Mouse (Mus musculus) forebrain, embryonic 13.5 days (tissue): ENCODE data around the gene Atp8b4. TPM values are rescaled to one million over a fixed set of nuclear protein-coding genes. Genes with fewer than 3 reads are reported as not detected.
A peak's percentile ranks its signal among the peaks of the same experiment; 100 is the strongest.
"Not testable (repeated sequence)": the region's sequence is repeated elsewhere in the genome, so short reads cannot be mapped to it uniquely, and the experiment has no call there.

Source experiments
- ATAC-seq: fragments of 200-750 bp; cut with Nextera tagmentation; 2 replicates; pipeline ENCODE4 v1.8.0; 2017
- H3K27ac ChIP-seq: fragments of 300-500 bp; sonication (generic); 2 replicates; pipeline ENCODE4 v1.5.1; 2015; ENCODE audit warnings: inconsistent platforms, mild to moderate bottlenecking, moderate library complexity
- H3K27me3 ChIP-seq: fragments of 300-500 bp; sonication (generic); 2 replicates; pipeline ENCODE4 v1.6.1; 2015; ENCODE audit warnings: mild to moderate bottlenecking, inconsistent platforms
- H3K36me3 ChIP-seq: fragments of 300-500 bp; sonication (generic); 2 replicates; pipeline ENCODE4 v1.6.1; 2015; ENCODE audit warnings: mild to moderate bottlenecking, inconsistent platforms; ENCODE audit not compliant: poor library complexity, severe bottlenecking
- H3K4me1 ChIP-seq: fragments of 300-500 bp; sonication (generic); 2 replicates; pipeline ENCODE4 v1.6.1; 2015; ENCODE audit warnings: inconsistent platforms
- H3K4me2 ChIP-seq: fragments of 300-500 bp; sonication (generic); 2 replicates; pipeline ENCODE4 v1.6.1; 2015; ENCODE audit warnings: inconsistent platforms, mild to moderate bottlenecking, moderate library complexity
- H3K4me3 ChIP-seq: fragments of 300-500 bp; sonication (generic); 2 replicates; pipeline ENCODE4 v1.5.1; 2015; ENCODE audit warnings: mild to moderate bottlenecking, inconsistent platforms
- H3K9ac ChIP-seq: fragments of 300-500 bp; sonication (generic); 2 replicates; pipeline ENCODE4 v1.6.1; 2015; ENCODE audit warnings: mild to moderate bottlenecking, inconsistent platforms
- H3K9me3 ChIP-seq: fragments of 300-500 bp; sonication (generic); replicated peaks from 2 replicates; pipeline ENCODE4 v1.6.1; 2016; ENCODE audit warnings: inconsistent platforms
- WGBS: fragments of 180-500 bp; shearing (Covaris S2); methylation state at CpG from one replicate; pipeline ENCODE4 v1.1.7; 2015; 5-methylcytosine and 5-hydroxymethylcytosine counted together
- polyA plus RNA-seq: library from polyadenylated mRNA; unstranded; fragments of >200 nt; fragmentation: Nextera tagmentation; extraction: Ambion mirVana; gene quantifications from 2 replicates; pipeline ENCODE4 v1.2.1, GENCODE M21; 2015

Gene Atp8b4
- polyA plus RNA-seq, 1 experiment from 2014 or later = not detected

DNA sequence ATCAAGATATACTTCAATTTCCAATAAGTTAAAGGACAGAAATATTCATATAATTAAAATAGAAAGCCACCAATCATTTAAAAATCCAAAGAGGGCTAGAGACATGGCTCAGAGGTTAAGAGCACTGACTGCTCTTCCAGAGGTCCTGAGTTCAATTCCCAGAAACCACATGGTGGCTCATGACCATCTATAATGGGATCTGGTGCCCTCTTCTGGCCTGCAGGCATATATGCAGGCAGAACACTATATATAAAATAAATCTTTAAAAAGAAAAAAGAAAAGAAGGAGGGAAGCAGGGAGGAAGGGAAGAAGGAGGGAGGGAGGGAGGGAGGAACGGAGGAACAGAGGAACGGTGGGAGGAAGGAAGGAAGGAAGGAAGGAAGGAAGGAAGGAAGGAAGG, 42.7 kb downstream of the Atp8b4 start:
- not testable (repeated sequence) for ATAC-seq, H3K4me3 ChIP-seq, H3K36me3 ChIP-seq, H3K27me3 ChIP-seq, H3K9ac ChIP-seq, H3K4me1 ChIP-seq, H3K27ac ChIP-seq, H3K9me3 ChIP-seq, H3K4me2 ChIP-seq
- WGBS = 53% methylated on average over 2 of the region's 2 CpGs

DNA sequence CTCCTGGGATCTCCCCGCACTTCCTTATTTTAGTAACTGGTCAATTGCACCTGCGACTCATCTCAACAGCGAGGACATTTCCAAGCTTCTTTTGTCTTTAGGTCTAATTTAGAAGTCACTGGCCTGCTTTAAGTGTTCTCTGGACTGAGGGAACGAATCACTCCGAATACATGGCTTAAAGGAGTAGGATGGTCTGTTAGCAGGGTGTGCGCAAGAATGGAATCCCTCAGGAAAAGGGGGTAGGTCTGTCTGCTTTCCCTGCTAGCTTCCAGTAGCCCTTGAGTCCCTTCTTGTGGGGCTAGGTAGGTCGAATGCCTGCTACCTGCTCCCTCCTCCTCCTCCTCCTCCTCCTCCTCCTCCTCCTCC, 49.6 kb downstream of the Atp8b4 start:
- peak; percentile 33; the same call in 1 of the 2 replicates for ATAC-seq
- Histone ChIP-seq H3K4me2 (no peak overlapping the region), H3K4me3 (no peak overlapping the region), H3K36me3 (no peaks in the 10 kb centered on the region), H3K4me1 (0 out of 2 replicates have a peak, but pooled peaks cover 8% of the 10 kb centered on the region), H3K27me3 (no peaks in the 10 kb centered on the region), H3K9ac (no peak overlapping the region), H3K27ac (no peak overlapping the region), H3K9me3 (no peaks in the 10 kb centered on the region)
- 74% methylated on average over 7 of the region's 7 CpGs for WGBS

DNA sequence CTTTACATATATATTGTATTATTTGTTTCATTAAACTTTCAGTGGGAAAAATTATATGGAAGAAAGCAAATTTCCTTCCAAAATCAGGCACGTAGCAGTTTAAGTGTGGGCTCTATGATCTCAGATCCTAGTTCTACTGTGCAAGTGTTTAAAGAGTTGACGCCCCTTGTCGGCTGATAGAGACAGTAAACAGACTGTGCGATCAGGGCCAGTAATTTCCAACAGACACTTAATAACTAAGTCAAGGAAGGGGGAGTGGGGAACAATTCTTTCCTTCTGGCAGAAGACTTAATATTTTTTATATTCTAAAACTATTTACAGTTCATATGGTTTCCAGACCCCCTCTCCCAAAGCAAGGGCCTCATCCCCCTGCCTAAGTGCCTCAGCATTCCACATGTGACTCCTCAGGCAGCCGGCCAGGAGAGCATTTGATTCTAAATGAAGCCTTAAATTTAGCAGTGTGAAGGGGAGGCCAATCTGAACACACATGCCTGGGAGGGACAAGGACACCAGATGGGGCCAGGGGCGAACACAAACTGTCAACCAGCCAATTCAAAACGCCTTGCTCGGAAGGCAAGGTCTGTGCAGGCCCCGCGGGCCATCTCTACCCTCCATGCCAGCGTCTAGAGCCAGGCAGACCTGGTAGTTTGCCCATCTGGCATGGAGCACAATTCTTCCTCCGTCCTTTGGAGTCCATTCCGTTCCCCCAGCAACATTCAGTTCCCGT, 50.1 kb downstream of the Atp8b4 start:
- peak; percentile 94 for ATAC-seq
- Histone ChIP-seq H3K27me3 (no peaks in the 10 kb centered on the region), H3K36me3 (no peaks in the 10 kb centered on the region), H3K4me3 (no peak overlapping the region), H3K9me3 (no peaks in the 10 kb centered on the region), H3K4me1 (0 out of 2 replicates have a peak, but pooled peaks cover 8% of the 10 kb centered on the region), H3K27ac (peak overlapping the region; percentile 27), H3K9ac (no peak overlapping the region), H3K4me2 (no peak overlapping the region)
- 69% methylated on average over 14 of the region's 14 CpGs for WGBS

DNA sequence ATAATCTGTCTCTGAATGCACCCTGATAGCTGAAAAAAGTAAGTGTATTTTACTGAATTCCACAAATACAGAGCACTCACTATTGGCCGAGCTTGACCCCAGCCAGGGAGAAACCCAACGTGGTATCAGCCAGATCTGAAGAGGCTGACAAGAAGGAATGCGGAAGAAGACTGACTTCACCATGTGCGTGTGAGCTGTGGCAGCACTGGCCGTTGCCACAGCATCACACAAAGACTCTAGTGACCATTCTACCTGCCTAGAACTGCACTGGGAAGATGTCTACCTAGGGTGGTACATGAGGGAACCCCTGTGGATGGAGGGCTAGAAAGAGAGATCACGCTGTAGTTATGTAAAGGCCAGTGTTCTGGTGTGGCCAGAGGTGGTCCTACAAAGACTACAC, 55.4 kb downstream of the Atp8b4 start:
- H3K4me1 ChIP-seq = 0 out of 2 replicates have a peak, but pooled peaks cover 3% of the 10 kb centered on the region
- no peak overlapping the region for H3K4me3 ChIP-seq
- H3K4me2 ChIP-seq = no peak overlapping the region
- no peaks in the 10 kb centered on the region for H3K9me3 ChIP-seq
- H3K9ac ChIP-seq = no peak overlapping the region
- 85% methylated on average over 6 of the region's 6 CpGs for WGBS
- ATAC-seq = no peak
- H3K27ac ChIP-seq = no peak overlapping the region
- no peaks in the 10 kb centered on the region for H3K27me3 ChIP-seq
- no peaks in the 10 kb centered on the region for H3K36me3 ChIP-seq

DNA sequence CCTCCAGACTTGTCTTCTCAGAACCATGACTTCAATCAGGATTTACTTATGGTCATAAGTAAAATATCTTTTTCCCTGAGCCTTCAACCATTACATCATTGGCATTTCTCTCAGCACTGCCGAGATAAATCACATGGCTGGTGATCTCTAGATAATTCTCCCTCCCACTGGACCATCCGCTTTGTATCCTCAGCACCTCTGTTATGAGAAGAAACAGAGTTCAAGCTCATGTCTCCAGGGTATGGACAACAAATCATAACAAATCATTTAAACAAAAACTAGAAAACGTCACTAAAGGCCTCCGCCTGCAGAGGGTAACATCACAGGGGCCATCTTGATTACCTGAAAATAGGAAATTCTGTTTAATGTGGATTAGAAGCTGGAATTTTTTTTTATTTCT, 58.9 kb downstream of the Atp8b4 start:
- Histone ChIP-seq H3K4me2 (no peak overlapping the region), H3K4me1 (no peaks in the 10 kb centered on the region), H3K36me3 (no peaks in the 10 kb centered on the region), H3K27me3 (no peaks in the 10 kb centered on the region), H3K27ac (no peak overlapping the region), H3K9ac (no peak overlapping the region), H3K4me3 (no peak overlapping the region), H3K9me3 (no peaks in the 10 kb centered on the region)
- no peak for ATAC-seq
- 82% methylated on average over 4 of the region's 4 CpGs for WGBS

DNA sequence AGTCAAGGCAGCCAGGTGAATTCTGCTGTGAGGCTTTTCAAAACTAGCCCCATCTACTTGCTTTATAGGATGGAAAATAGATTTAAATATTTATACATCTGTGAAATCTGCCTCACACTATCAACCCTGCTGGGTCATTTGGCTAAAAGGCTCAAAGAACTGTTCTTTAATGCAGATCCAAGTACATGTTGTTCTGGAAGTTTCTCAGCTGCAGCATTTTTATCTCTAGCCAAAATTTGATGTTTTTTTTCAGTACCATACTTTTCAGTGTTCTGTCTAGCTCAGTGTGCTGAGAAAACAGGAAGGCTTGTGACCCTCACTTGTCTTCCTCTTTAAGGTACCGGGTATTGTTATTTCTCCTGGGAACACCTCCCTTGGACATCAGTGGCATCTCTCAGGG, 65.8 kb downstream of the Atp8b4 start:
- H3K27ac ChIP-seq = no peak overlapping the region
- no peak overlapping the region for H3K4me2 ChIP-seq
- no peaks in the 10 kb centered on the region for H3K27me3 ChIP-seq
- ATAC-seq = no peak
- WGBS = 86% methylated on average over 1 of the region's 1 CpGs
- no peaks in the 10 kb centered on the region for H3K9me3 ChIP-seq
- no peaks in the 10 kb centered on the region for H3K36me3 ChIP-seq
- H3K9ac ChIP-seq = no peak overlapping the region
- no peak overlapping the region for H3K4me3 ChIP-seq
- H3K4me1 ChIP-seq = no peaks in the 10 kb centered on the region

DNA sequence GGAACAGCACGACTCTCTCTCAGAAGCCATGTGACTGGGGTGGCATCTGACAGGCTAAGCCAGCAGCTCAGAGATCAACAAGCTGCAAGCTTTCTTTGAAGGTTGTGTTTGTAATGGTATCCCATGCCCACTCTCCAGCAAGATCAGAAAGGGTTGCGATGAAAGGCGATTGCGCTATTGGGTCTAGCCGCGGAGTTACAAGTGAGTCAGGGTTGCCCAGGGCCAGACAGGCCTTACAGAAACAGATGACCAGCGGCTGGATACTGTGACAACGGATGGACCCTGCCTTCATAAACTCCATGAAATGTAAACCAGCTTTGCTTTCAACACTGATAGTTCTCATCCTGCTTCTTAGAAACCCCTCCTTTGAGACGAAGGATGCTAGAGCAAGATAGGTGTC, 66.2 kb downstream of the Atp8b4 start:
- Histone ChIP-seq H3K4me2 (no peak overlapping the region), H3K9ac (no peak overlapping the region), H3K36me3 (no peaks in the 10 kb centered on the region), H3K4me3 (no peak overlapping the region), H3K27me3 (no peaks in the 10 kb centered on the region), H3K27ac (no peak overlapping the region), H3K9me3 (no peaks in the 10 kb centered on the region), H3K4me1 (no peaks in the 10 kb centered on the region)
- 93% methylated on average over 9 of the region's 9 CpGs for WGBS
- ATAC-seq = no peak

DNA sequence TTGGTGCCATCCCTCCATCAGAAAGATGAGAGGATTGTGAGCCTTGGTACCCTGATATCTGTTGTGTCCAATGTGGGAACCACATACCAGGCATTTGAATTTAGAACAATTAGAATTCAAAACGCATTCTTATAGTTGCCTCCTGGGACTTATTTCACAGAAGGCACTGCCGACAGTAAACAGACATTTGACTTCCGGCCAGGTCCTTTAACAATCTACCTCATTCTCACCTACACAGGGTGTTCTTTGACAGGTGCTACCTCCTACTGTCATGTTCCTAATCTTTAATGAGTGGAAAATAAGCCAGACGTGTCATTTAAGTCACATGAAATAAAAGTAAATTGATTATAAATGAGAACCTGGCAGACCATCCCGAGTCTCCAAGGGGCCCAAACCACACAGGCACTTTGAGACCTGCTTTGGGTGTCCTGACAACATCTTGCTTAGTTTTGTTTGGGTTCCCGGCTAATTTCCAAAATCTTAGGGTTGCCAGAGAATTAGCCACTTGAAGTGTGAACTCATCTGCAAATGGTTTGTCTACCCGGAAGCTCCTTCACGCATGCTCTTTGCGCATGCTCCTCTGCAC, 67.9 kb downstream of the Atp8b4 start:
- peak; percentile 27; the same call in 1 of the 2 replicates for ATAC-seq
- 72% methylated on average over 9 of the region's 9 CpGs for WGBS
- Histone ChIP-seq H3K27ac (no peak overlapping the region), H3K36me3 (no peaks in the 10 kb centered on the region), H3K4me3 (no peak overlapping the region), H3K27me3 (no peaks in the 10 kb centered on the region), H3K9ac (no peak overlapping the region), H3K4me1 (no peaks in the 10 kb centered on the region), H3K4me2 (no peak overlapping the region), H3K9me3 (no peaks in the 10 kb centered on the region)

DNA sequence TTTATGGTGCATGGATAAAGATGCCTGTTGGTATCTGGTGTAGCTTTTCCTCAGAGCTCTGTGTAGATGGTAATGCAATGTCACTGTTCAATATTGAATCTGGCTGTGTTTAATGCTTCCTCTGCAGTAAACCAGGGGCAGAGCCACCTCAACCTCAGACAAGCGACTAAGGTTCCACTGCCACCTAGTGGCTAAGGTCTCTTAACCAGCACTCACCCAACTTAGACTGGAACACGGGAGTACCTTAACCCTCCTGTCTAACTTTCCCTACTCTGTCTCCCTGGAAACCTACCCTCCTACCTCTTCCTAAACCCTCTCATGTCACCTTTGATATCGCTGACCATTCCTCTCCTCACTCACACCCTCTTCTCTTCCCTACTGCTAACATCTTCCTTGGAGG, 71.2 kb downstream of the Atp8b4 start:
- no peaks in the 10 kb centered on the region for H3K27me3 ChIP-seq
- H3K9ac ChIP-seq = no peak overlapping the region
- no peak overlapping the region for H3K4me2 ChIP-seq
- no peak overlapping the region for H3K27ac ChIP-seq
- H3K36me3 ChIP-seq = no peaks in the 10 kb centered on the region
- WGBS = 20% methylated on average over 3 of the region's 3 CpGs
- peaks cover 7% of the 10 kb centered on the region; the same call in 1 of the 2 replicates for H3K4me1 ChIP-seq
- H3K9me3 ChIP-seq = no peaks in the 10 kb centered on the region
- peak; percentile 68; the same call in 1 of the 2 replicates for ATAC-seq
- no peak overlapping the region for H3K4me3 ChIP-seq

DNA sequence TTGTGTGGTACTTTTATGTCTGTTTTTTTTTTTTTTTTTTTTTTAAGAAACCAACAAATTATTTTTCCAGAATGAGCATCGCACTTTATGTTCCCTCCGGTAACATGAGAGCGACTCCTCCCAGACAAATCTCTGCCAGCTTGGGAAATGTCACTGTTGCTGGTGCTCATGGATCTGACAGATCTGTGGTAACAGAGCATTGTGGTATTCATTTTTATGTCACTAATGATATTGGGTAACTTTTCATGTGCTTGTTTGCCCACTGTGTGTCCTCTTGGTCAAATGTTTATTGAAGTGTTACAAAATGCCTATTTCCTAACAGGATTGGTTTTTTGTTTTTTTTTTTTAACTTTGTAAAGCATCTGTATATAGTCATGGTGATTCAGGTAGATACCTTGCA, 75.3 kb downstream of the Atp8b4 start:
- Histone ChIP-seq H3K27ac (no peak overlapping the region), H3K4me1 (peaks cover 9% of the 10 kb centered on the region; the same call in 1 of the 2 replicates), H3K36me3 (no peaks in the 10 kb centered on the region), H3K9me3 (no peaks in the 10 kb centered on the region), H3K4me3 (no peak overlapping the region), H3K9ac (no peak overlapping the region), H3K27me3 (no peaks in the 10 kb centered on the region), H3K4me2 (no peak overlapping the region)
- 56% methylated on average over 3 of the region's 3 CpGs for WGBS
- ATAC-seq = no peak

DNA sequence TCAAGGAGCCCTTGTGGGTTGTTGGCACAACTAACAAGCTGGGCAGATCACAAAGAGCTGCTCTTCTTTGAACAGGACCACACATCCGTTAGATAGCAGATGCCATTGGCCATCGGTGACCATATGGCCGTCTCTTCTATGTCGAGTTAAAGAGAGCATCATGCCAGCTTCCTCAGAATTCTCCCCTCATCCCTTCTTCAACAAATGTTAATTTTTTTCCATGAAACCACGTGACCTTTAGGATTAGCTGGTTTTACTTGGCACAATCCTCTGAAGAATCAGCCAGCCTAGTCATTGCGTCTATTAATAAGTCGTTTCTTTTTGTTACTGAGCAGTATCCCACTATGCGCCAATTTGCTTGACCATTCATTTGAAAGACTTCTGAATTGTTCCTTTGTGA, 75.8 kb downstream of the Atp8b4 start:
- no peak overlapping the region for H3K9ac ChIP-seq
- peaks cover 9% of the 10 kb centered on the region; the same call in 1 of the 2 replicates for H3K4me1 ChIP-seq
- H3K9me3 ChIP-seq = no peaks in the 10 kb centered on the region
- peak; percentile 72 for ATAC-seq
- no peaks in the 10 kb centered on the region for H3K27me3 ChIP-seq
- H3K27ac ChIP-seq = no peak overlapping the region
- no peak overlapping the region for H3K4me2 ChIP-seq
- 46% methylated on average over 8 of the region's 8 CpGs for WGBS
- H3K4me3 ChIP-seq = no peak overlapping the region
- H3K36me3 ChIP-seq = no peaks in the 10 kb centered on the region

DNA sequence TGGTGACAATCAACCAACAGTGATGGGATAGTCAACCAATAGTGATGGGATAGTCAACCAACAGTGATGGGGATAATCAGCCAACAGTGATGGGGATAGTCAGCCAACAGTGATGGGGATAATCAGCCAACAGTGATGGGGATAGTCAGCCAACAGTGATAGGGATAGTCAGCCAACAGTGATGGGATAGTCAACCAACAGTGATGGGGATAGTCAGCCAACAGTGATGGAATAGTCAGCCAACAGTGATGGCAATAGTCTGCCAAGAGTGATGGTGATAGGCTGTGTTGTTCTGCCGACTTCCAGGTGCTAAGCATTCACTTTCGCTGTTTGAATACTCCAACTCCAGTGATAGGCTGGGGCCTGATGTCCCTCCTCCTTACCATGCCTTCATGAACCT, 79.6 kb downstream of the Atp8b4 start:
- no peaks in the 10 kb centered on the region for H3K36me3 ChIP-seq
- ATAC-seq = no peak
- no peak overlapping the region for H3K4me3 ChIP-seq
- no peaks in the 10 kb centered on the region for H3K9me3 ChIP-seq
- H3K27ac ChIP-seq = no peak overlapping the region
- no peak overlapping the region for H3K9ac ChIP-seq
- H3K4me1 ChIP-seq = peaks cover 9% of the 10 kb centered on the region; the same call in 1 of the 2 replicates
- no peaks in the 10 kb centered on the region for H3K27me3 ChIP-seq
- WGBS = 80% methylated on average over 2 of the region's 2 CpGs
- no peak overlapping the region for H3K4me2 ChIP-seq

DNA sequence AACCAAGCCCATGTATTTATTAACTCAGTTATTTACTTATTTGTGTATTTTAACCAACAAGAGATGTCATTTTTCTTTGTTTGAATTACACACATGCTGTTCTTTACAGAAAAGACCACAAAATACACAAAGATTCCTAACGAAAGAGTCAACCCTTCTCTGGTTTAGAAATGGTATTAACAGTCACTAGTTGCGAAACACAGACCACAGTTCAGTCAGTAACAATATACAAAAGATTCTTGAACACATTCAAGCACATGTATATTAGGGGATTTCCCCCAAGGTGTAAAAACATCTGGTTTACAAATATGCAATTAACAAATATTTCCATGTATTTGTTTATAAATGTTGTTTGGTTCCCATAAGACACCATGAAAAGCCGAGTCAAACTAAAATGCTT, 81.6 kb downstream of the Atp8b4 start:
- Histone ChIP-seq H3K36me3 (no peaks in the 10 kb centered on the region), H3K27ac (no peak overlapping the region), H3K4me1 (no peaks in the 10 kb centered on the region), H3K9me3 (no peaks in the 10 kb centered on the region), H3K4me2 (no peak overlapping the region), H3K27me3 (no peaks in the 10 kb centered on the region), H3K9ac (no peak overlapping the region), H3K4me3 (no peak overlapping the region)
- 93% methylated on average over 3 of the region's 3 CpGs for WGBS
- ATAC-seq = no peak
